Mouse (Mus musculus): Measurements from ENCODE around the gene Atg101. TPM values are rescaled to one million over a fixed set of nuclear protein-coding genes. Genes with fewer than 3 reads are reported as not detected.
"Not testable (repeated sequence)": the region's sequence is repeated elsewhere in the genome, so short reads cannot be mapped to it uniquely, and the experiment has no call there.

The Atg101 gene
- polyA plus RNA-seq, 1 experiment from 2014 or later = 25.5 TPM

- H3K4me1 ChIP-seq (replicated peaks) = peaks cover 31% of the 10 kb centered on the region
- WGBS (ENCODE audit: insufficient replicate concordance) = 22% methylated on average over 18 of the region's 18 CpGs
- no peak overlapping the region for H3K9ac ChIP-seq
- no peaks in the 10 kb centered on the region for H3K9me3 ChIP-seq (replicated peaks)
- H3K27me3 ChIP-seq = peaks cover 12% of the 10 kb centered on the region; the same call in 1 of the 2 replicates
- no peak for ATAC-seq (ENCODE audit: insufficient read depth)
- H3K4me2 ChIP-seq = peak overlapping the region; percentile 45
- H3K36me3 ChIP-seq (replicated peaks) = no peaks in the 10 kb centered on the region
- peak overlapping the region; percentile 51 for H3K27ac ChIP-seq (replicated peaks)
- peak overlapping the region; percentile 33 for H3K4me3 ChIP-seq (replicated peaks)
Measured at GRCm38 (mm10) chr15:101316913-101317813, 33.1 kb downstream of the Atg101 start.

GRCm38 (mm10) chr15:101317814-101318500 lies 33.9 kb downstream of the Atg101 start:
- Histone ChIP-seq H3K27me3 (peaks cover 12% of the 10 kb centered on the region; the same call in 1 of the 2 replicates), H3K9me3 (replicated peaks) (no peaks in the 10 kb centered on the region), H3K36me3 (replicated peaks) (no peaks in the 10 kb centered on the region), H3K4me1 (replicated peaks) (peaks cover 31% of the 10 kb centered on the region), H3K4me2 (peak overlapping the region; percentile 45; the same call in 1 of the 2 replicates), H3K4me3 (replicated peaks) (no peak overlapping the region), H3K27ac (replicated peaks) (peak overlapping the region; percentile 51), H3K9ac (no peak overlapping the region)
- ATAC-seq (ENCODE audit: insufficient read depth) = no peak
- 38% methylated on average over 2 of the region's 2 CpGs for WGBS (ENCODE audit: insufficient replicate concordance)

- H3K4me1 ChIP-seq (replicated peaks) = peaks cover 31% of the 10 kb centered on the region
Measured at GRCm38 (mm10) chr15:101318889-101319765, 35.1 kb downstream of the Atg101 start.

GRCm38 (mm10) chr15:101320010-101320617 lies 36.0 kb downstream of the Atg101 start:
- H3K36me3 ChIP-seq (replicated peaks) = no peaks in the 10 kb centered on the region
- H3K4me1 ChIP-seq (replicated peaks) = peaks cover 31% of the 10 kb centered on the region
- no peak overlapping the region for H3K9ac ChIP-seq
- ATAC-seq (ENCODE audit: insufficient read depth) = no peak
- H3K27me3 ChIP-seq = peaks cover 12% of the 10 kb centered on the region; the same call in 1 of the 2 replicates
- WGBS (ENCODE audit: insufficient replicate concordance) = 17% methylated on average over 6 of the region's 6 CpGs
- H3K4me2 ChIP-seq = no peak overlapping the region
- no peak overlapping the region for H3K4me3 ChIP-seq (replicated peaks)
- no peaks in the 10 kb centered on the region for H3K9me3 ChIP-seq (replicated peaks)
- no peak overlapping the region for H3K27ac ChIP-seq (replicated peaks)

More at GRCm38 (mm10) chr15:101318889-101319765, 35.1 kb downstream of the Atg101 start:
- Histone ChIP-seq H3K4me2 (no peak overlapping the region), H3K4me3 (replicated peaks) (no peak overlapping the region), H3K27ac (replicated peaks) (0 out of 2 replicates have a peak overlapping the region, but pooled peaks have one; percentile 45), H3K9me3 (replicated peaks) (no peaks in the 10 kb centered on the region), H3K27me3 (peaks cover 12% of the 10 kb centered on the region; the same call in 1 of the 2 replicates), H3K9ac (no peak overlapping the region), H3K36me3 (replicated peaks) (no peaks in the 10 kb centered on the region)
- 37% methylated on average over 14 of the region's 14 CpGs for WGBS (ENCODE audit: insufficient replicate concordance)
- no peak for ATAC-seq (ENCODE audit: insufficient read depth)

- Histone ChIP-seq H3K36me3 (replicated peaks) (no peaks in the 10 kb centered on the region), H3K27me3 (peaks cover 12% of the 10 kb centered on the region; the same call in 1 of the 2 replicates), H3K9ac (no peak overlapping the region), H3K9me3 (replicated peaks) (no peaks in the 10 kb centered on the region), H3K27ac (replicated peaks) (no peak overlapping the region), H3K4me3 (replicated peaks) (no peak overlapping the region), H3K4me2 (no peak overlapping the region), H3K4me1 (replicated peaks) (peaks cover 29% of the 10 kb centered on the region)
- WGBS (ENCODE audit: insufficient replicate concordance) = 8% methylated on average over 6 of the region's 6 CpGs
- no peak for ATAC-seq (ENCODE audit: insufficient read depth)
Measured at GRCm38 (mm10) chr15:101320618-101321041, 36.6 kb downstream of the Atg101 start.

GRCm38 (mm10) chr15:101321126-101321525 lies 37.1 kb downstream of the Atg101 start:
- H3K4me2 ChIP-seq = no peak overlapping the region
- H3K27me3 ChIP-seq = peaks cover 12% of the 10 kb centered on the region; the same call in 1 of the 2 replicates
- ATAC-seq (ENCODE audit: insufficient read depth) = no peak
- no peaks in the 10 kb centered on the region for H3K36me3 ChIP-seq (replicated peaks)
- H3K4me1 ChIP-seq (replicated peaks) = peaks cover 28% of the 10 kb centered on the region; the same call in 1 of the 2 replicates
- H3K9ac ChIP-seq = no peak overlapping the region
- H3K4me3 ChIP-seq (replicated peaks) = no peak overlapping the region
- WGBS (ENCODE audit: insufficient replicate concordance) = 9% methylated on average over 5 of the region's 5 CpGs
- H3K9me3 ChIP-seq (replicated peaks) = no peaks in the 10 kb centered on the region
- H3K27ac ChIP-seq (replicated peaks) = 0 out of 2 replicates have a peak overlapping the region, but pooled peaks have one; percentile 14

GRCm38 (mm10) chr15:101322106-101322505 lies 38.0 kb downstream of the Atg101 start:
- H3K4me3 ChIP-seq (replicated peaks) = no peak overlapping the region
- no peak overlapping the region for H3K9ac ChIP-seq
- H3K27me3 ChIP-seq = 0 out of 2 replicates have a peak, but pooled peaks cover 5% of the 10 kb centered on the region
- no peaks in the 10 kb centered on the region for H3K36me3 ChIP-seq (replicated peaks)
- no peaks in the 10 kb centered on the region for H3K9me3 ChIP-seq (replicated peaks)
- WGBS (ENCODE audit: insufficient replicate concordance) = 46% methylated on average over 5 of the region's 5 CpGs
- H3K4me2 ChIP-seq = no peak overlapping the region
- no peak overlapping the region for H3K27ac ChIP-seq (replicated peaks)
- peaks cover 23% of the 10 kb centered on the region; the same call in 1 of the 2 replicates for H3K4me1 ChIP-seq (replicated peaks)
- no peak for ATAC-seq (ENCODE audit: insufficient read depth)

- no peak for ATAC-seq (ENCODE audit: insufficient read depth)
Measured at GRCm38 (mm10) chr15:101322640-101323039, 38.6 kb downstream of the Atg101 start.

GRCm38 (mm10) chr15:101323511-101323910 lies 39.4 kb downstream of the Atg101 start:
- Histone ChIP-seq H3K4me1 (replicated peaks) (peaks cover 22% of the 10 kb centered on the region; the same call in 1 of the 2 replicates), H3K4me2 (no peak overlapping the region), H3K9me3 (replicated peaks) (no peaks in the 10 kb centered on the region), H3K9ac (no peak overlapping the region), H3K4me3 (replicated peaks) (no peak overlapping the region), H3K27ac (replicated peaks) (no peak overlapping the region), H3K36me3 (replicated peaks) (no peaks in the 10 kb centered on the region), H3K27me3 (0 out of 2 replicates have a peak, but pooled peaks cover 5% of the 10 kb centered on the region)
- 83% methylated on average over 5 of the region's 5 CpGs for WGBS (ENCODE audit: insufficient replicate concordance)
- ATAC-seq (ENCODE audit: insufficient read depth) = no peak

More at GRCm38 (mm10) chr15:101322640-101323039, 38.6 kb downstream of the Atg101 start:
- H3K4me1 ChIP-seq (replicated peaks) = peaks cover 23% of the 10 kb centered on the region; the same call in 1 of the 2 replicates
- no peak overlapping the region for H3K27ac ChIP-seq (replicated peaks)
- WGBS (ENCODE audit: insufficient replicate concordance) = 64% methylated on average over 7 of the region's 7 CpGs
- H3K9me3 ChIP-seq (replicated peaks) = no peaks in the 10 kb centered on the region
- no peaks in the 10 kb centered on the region for H3K36me3 ChIP-seq (replicated peaks)
- no peak overlapping the region for H3K4me3 ChIP-seq (replicated peaks)
- no peak overlapping the region for H3K9ac ChIP-seq
- H3K4me2 ChIP-seq = no peak overlapping the region
- H3K27me3 ChIP-seq = 0 out of 2 replicates have a peak, but pooled peaks cover 5% of the 10 kb centered on the region

GRCm38 (mm10) chr15:101324409-101324808 lies 40.3 kb downstream of the Atg101 start:
- not testable (repeated sequence) for H3K27ac ChIP-seq (replicated peaks); H3K4me2 ChIP-seq; ATAC-seq (ENCODE audit: insufficient read depth); H3K27me3 ChIP-seq; H3K4me3 ChIP-seq (replicated peaks); H3K36me3 ChIP-seq (replicated peaks); H3K9me3 ChIP-seq (replicated peaks); H3K9ac ChIP-seq
- H3K4me1 ChIP-seq (replicated peaks) = peaks cover 13% of the 10 kb centered on the region; the same call in 1 of the 2 replicates
